Mouse (Mus musculus) stomach, postnatal 0 days (tissue): ENCODE results near the gene Dnajb1.

Source experiments
- CTCF ChIP-seq: IDR thresholded peaks from 2 replicates; pipeline ENCODE4 v1.5.1; 2016; ENCODE audit warnings: antibody characterized with exemption, low read depth, mild to moderate bottlenecking, moderate library complexity
- EP300 ChIP-seq: optimal IDR thresholded peaks from 2 replicates; pipeline ENCODE3; 2016; ENCODE audit warnings: antibody characterized with exemption

GRCm38 (mm10) chr8:83598146-83598545, 9.8 kb upstream of the Dnajb1 start:
- TF ChIP-seq CTCF (peak; percentile 37; the same call in 1 of the 2 replicates), EP300 (no peak)
